Mouse (Mus musculus): ENCODE measurements at regions not wholly inside any gene's neighbourhood (a gene's known extent, or its start where the extent isn't known, plus 50 kb on each side); places are given as distances from the start of the nearest gene placed in this dataset.

DNA sequence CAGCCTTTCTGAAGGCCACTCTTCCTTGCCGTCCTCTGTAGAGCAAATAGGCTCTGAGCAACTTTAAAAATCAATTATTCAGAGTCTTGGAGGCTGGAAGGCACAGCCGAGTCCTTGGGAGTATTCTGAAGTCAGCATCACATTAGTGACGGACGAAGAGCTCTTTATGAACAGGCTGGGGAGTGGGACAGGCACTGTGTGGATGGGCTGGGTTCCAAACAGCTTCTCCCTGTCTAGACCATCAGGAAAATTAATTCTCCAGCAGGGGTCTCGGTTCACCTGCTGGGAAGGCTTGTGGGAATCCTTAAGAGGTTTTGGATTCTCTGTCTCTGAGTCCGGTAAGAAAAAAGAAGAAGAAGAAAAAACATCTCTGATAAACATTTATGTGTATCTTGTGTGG lies 110.9 kb downstream of the Gm9817 start:
- no peaks in the 10 kb centered on the region for H3K27me3 ChIP-seq
- H3K4me3 ChIP-seq (replicated peaks), result no peak overlapping the region
- no peak overlapping the region for H3K4me2 ChIP-seq
- WGBS, result 47% methylated on average over 6 of the region's 6 CpGs
- ATAC-seq (replicated peaks; ENCODE audit: low FRiP score), result no peak
- H3K27ac ChIP-seq, result no peak overlapping the region
- 0 out of 2 replicates have a peak, but pooled peaks cover 4% of the 10 kb centered on the region for H3K4me1 ChIP-seq
- H3K9me3 ChIP-seq (replicated peaks), result no peaks in the 10 kb centered on the region
- no peak overlapping the region for H3K9ac ChIP-seq
- no peaks in the 10 kb centered on the region for H3K36me3 ChIP-seq

DNA sequence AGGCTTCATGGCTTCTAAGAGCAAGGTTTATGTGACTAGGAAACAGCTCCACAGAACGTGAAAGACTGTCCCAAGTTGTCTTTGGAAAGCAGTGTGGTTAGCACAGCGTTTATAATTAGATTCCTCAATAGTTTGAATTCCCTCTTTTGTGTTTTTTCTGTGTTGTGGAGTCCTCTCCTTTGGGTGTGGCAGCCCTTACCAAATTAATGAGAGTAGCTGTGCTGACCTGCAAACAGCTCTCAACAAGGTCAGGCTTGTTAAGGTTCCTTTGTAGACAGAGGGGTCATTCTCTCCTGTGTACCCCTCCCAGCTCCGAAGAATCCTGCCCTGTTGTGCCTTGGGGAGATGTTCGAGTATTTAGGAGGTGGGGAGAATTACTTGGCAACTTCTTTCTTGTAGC lies 111.7 kb downstream of the Gm9817 start:
- Histone ChIP-seq H3K36me3 (no peaks in the 10 kb centered on the region), H3K9ac (no peak overlapping the region), H3K4me3 (replicated peaks) (no peak overlapping the region), H3K4me2 (no peak overlapping the region), H3K27ac (no peak overlapping the region), H3K9me3 (replicated peaks) (no peaks in the 10 kb centered on the region), H3K4me1 (0 out of 2 replicates have a peak, but pooled peaks cover 4% of the 10 kb centered on the region), H3K27me3 (no peaks in the 10 kb centered on the region)
- WGBS, result 77% methylated on average over 4 of the region's 4 CpGs
- ATAC-seq (replicated peaks; ENCODE audit: low FRiP score), result no peak

DNA sequence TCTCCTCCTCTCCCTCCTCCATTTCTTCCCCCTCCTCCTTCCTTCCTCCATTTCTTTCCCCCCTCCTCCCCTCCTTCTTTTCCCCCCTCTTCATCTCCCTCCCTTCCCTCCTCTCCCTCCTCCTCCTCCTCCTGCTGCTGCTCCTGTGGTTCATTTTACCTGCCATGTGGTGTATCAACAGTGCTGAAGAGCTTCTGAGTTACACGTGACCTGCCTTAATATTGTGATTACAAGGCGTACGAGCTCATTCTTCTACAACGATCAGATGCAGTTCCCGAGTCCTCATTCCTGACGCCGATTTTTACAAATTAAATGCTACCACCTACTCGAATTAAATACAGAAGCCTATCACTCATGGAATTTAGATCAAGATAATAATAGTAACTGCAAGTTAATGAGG lies 113.6 kb downstream of the Gm9817 start:
- no peaks in the 10 kb centered on the region for H3K36me3 ChIP-seq
- no peak overlapping the region for H3K27ac ChIP-seq
- no peak overlapping the region for H3K4me2 ChIP-seq
- 59% methylated on average over 8 of the region's 8 CpGs for WGBS
- H3K9ac ChIP-seq, result no peak overlapping the region
- no peak for ATAC-seq (replicated peaks; ENCODE audit: low FRiP score)
- no peaks in the 10 kb centered on the region for H3K9me3 ChIP-seq (replicated peaks)
- H3K4me3 ChIP-seq (replicated peaks), result no peak overlapping the region
- no peaks in the 10 kb centered on the region for H3K27me3 ChIP-seq
- H3K4me1 ChIP-seq, result no peaks in the 10 kb centered on the region

DNA sequence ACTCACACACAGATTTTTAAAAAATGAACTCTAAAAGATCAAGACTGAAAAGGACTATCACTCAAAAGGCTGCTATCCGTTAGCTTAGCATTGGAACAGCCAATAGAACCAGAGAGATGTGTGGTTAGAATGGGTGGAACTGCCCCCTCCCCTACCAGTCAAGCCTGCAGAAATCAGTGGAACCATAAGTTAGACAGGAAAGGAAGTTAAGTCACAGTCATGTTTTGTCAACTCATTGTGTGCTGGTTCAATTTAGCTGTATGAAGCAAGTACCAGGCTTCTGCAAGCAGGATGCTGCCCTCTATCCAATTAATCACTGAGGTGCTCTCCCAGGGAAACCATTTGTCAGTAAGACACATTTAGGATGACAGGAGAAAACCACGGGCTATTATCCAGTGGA lies 117.1 kb downstream of the Gm9817 start:
- H3K4me1 ChIP-seq, result 0 out of 2 replicates have a peak, but pooled peaks cover 1% of the 10 kb centered on the region
- no peak for ATAC-seq (replicated peaks; ENCODE audit: low FRiP score)
- no peak overlapping the region for H3K9ac ChIP-seq
- WGBS, result 47% methylated on average over 2 of the region's 2 CpGs
- no peaks in the 10 kb centered on the region for H3K9me3 ChIP-seq (replicated peaks)
- H3K27me3 ChIP-seq, result no peaks in the 10 kb centered on the region
- H3K36me3 ChIP-seq, result no peaks in the 10 kb centered on the region
- H3K27ac ChIP-seq, result no peak overlapping the region
- H3K4me3 ChIP-seq (replicated peaks), result no peak overlapping the region
- no peak overlapping the region for H3K4me2 ChIP-seq

DNA sequence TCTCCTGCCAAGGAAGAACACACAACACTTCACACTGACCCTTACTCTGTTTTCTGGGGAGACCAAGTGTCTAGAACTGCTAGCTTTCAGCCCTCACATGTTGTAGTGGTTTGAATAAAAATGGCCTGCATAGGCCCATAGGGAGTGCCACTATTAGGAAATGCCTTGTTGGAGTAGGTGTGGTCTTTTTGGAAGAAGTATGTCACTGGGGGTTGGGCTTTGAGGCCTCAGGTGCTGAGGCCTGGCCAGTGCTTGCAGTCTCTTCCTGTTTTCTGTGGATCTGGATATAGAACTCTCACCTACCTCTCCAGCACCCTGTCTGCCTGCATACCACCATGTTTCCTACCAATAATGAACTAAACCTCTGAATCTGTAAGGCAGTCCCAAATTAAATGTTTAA lies 117.9 kb downstream of the Gm9817 start:
- Histone ChIP-seq H3K4me3 (replicated peaks) (no peak overlapping the region), H3K27ac (no peak overlapping the region), H3K9ac (no peak overlapping the region), H3K27me3 (no peaks in the 10 kb centered on the region), H3K4me1 (0 out of 2 replicates have a peak, but pooled peaks cover 4% of the 10 kb centered on the region), H3K9me3 (replicated peaks) (no peaks in the 10 kb centered on the region), H3K4me2 (no peak overlapping the region), H3K36me3 (no peaks in the 10 kb centered on the region)
- ATAC-seq (replicated peaks; ENCODE audit: low FRiP score), result no peak

DNA sequence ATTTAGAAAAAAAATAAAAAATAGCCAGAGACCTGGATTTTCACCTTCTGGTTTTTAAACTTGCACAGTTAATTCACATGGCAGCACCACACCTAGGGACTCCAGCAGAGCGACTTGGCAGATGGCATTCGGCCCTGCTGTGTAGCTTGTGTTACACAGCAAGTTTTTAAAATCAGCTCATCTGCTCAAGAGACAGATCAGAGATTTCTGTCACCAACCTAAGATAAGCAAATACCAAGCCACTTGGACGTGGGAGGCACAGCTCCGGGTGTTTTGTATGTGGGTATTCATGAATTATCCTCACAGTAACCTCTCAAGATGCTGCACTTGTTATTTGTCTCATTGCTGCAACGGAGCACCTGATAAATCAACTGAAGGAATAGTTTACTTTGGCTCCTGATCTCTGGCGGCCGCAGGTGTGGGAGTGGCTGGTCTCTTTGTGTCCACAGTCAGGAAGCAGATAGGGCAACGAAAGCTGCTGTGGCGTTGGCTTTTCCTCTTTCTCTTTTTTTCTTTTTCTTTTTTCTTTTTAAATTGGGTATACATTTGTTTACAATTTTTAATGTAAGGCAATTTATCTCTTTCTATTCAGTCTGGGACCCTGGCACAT lies 122.1 kb downstream of the Gm9817 start:
- no peak for ATAC-seq (replicated peaks; ENCODE audit: low FRiP score)
- H3K36me3 ChIP-seq, result no peaks in the 10 kb centered on the region
- H3K4me2 ChIP-seq, result no peak overlapping the region
- no peaks in the 10 kb centered on the region for H3K9me3 ChIP-seq (replicated peaks)
- no peak overlapping the region for H3K27ac ChIP-seq
- 0 out of 2 replicates have a peak, but pooled peaks cover 4% of the 10 kb centered on the region for H3K4me1 ChIP-seq
- no peaks in the 10 kb centered on the region for H3K27me3 ChIP-seq
- 32% methylated on average over 9 of the region's 9 CpGs for WGBS
- no peak overlapping the region for H3K9ac ChIP-seq
- no peak overlapping the region for H3K4me3 ChIP-seq (replicated peaks)

DNA sequence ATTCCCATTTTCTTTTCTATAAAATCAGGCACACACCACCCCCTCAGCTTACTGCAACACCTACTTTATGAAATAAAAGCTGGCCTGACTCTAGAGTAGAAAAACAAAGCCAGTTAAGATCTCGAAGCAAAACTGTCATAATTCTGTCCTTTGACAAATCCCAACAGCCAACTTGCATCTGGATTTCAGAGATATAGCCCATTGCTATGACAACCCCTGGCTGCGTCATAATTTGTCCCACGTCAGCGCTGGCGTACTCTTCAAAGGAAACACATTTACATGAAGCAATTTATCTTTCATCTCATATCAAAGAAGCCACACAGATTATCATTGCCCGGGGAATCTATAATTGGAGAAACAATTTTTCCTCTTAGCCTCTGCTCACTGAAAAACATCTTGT lies 126.4 kb downstream of the Gm9817 start:
- Histone ChIP-seq H3K36me3 (no peaks in the 10 kb centered on the region), H3K27ac (no peak overlapping the region), H3K9me3 (replicated peaks) (no peaks in the 10 kb centered on the region), H3K4me1 (0 out of 2 replicates have a peak, but pooled peaks cover 4% of the 10 kb centered on the region), H3K27me3 (no peaks in the 10 kb centered on the region), H3K9ac (no peak overlapping the region), H3K4me2 (no peak overlapping the region), H3K4me3 (replicated peaks) (no peak overlapping the region)
- WGBS, result 68% methylated on average over 6 of the region's 6 CpGs
- no peak for ATAC-seq (replicated peaks; ENCODE audit: low FRiP score)

DNA sequence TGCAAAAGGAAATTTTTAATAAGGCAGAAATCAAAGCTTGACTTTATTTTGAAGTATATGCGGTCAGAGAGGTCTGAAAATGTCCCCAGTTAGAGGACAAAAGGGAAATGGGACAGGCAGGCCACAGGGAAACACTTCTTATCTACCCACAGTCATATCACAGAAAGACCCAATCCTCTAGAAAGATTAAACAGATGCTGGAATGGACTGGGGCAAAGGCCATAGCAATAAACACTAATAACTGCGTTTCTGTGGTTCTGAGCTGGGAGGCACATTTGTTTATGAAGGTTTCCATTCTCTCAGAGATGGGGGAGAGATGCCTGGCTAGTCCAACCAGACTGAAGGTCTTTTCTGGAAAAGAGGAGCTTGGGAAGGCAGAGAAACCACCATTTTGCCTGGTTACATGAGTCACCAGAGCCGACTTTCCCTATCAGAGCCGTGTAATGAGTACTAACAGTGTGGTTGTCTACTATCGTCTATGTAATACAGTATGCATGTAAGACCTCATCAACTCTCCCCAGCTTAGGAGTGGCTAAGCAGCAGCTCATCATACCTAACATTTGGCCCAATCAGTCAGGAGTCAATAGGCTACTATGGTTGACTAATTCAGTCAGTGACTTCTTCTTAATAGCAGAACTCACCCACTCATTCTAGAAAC lies 130.2 kb downstream of the Gm9817 start:
- ATAC-seq (replicated peaks; ENCODE audit: low FRiP score), result no peak

DNA sequence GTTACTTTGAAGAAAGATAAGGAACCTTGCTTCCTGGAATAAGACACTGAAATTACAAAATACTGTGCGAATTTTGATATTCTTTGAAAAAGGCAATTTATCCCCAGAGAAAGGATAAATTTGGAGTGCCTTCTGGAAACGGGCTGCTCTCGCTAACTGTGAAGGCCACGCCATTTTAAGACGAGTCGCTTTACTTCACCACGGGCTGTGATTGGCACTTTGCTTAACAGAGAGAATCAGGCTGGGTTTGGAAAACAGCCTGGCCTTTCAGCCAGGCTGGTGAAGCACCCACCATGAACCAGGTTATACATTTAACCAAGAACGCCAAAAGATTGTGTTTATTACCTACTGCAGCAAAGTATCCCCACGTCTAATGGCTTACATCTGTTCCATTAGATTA lies 132.7 kb downstream of the Gm9817 start:
- Histone ChIP-seq H3K27ac (no peak overlapping the region), H3K27me3 (no peaks in the 10 kb centered on the region), H3K4me2 (no peak overlapping the region), H3K9me3 (replicated peaks) (no peaks in the 10 kb centered on the region), H3K9ac (no peak overlapping the region), H3K36me3 (no peaks in the 10 kb centered on the region), H3K4me3 (replicated peaks) (no peak overlapping the region), H3K4me1 (no peaks in the 10 kb centered on the region)
- no peak for ATAC-seq (replicated peaks; ENCODE audit: low FRiP score)
- 75% methylated on average over 9 of the region's 9 CpGs for WGBS

More for the DNA sequence above, 130.2 kb downstream of the Gm9817 start:
- WGBS, result 83% methylated on average over 5 of the region's 5 CpGs
- no peaks in the 10 kb centered on the region for H3K27me3 ChIP-seq
- no peaks in the 10 kb centered on the region for H3K9me3 ChIP-seq (replicated peaks)
- H3K4me3 ChIP-seq (replicated peaks), result no peak overlapping the region
- no peak overlapping the region for H3K27ac ChIP-seq
- H3K9ac ChIP-seq, result no peak overlapping the region
- no peaks in the 10 kb centered on the region for H3K36me3 ChIP-seq
- no peaks in the 10 kb centered on the region for H3K4me1 ChIP-seq
- no peak overlapping the region for H3K4me2 ChIP-seq

DNA sequence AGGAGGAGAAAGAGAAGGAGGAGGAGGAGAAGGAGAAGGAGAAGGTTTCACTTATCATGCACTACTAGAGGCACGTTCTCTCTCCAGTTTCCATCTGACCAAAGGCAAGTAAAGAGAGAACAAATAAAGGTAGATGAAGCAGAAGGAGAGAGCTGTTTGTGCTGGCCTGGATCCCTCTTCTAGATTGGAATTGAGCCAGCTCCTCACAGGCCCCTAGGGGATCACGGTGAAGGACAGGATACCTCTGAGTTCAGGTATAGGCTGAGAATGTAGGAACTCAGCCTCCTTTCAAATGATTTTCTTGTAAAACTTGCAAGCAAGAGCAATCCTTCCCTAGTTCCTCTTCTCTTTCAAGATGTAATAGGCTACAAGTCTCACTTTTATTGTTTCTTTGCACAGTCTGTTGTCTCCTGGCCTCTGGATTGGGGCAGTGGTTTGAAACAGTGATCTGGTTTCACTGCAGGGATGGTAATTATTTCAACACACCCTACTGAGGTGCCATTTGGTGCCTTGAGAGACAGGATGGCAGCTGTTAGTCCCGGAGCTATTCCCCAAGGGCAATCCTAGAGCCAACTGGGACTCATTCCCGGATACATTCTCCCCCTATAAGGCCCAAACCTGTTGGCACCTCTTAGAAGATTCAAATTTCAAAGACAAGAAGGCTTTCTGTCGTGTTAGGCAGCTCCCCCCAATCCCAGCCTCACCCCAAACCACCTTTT lies 134.8 kb downstream of the Gm9817 start:
- Histone ChIP-seq H3K27ac (no peak overlapping the region), H3K4me3 (replicated peaks) (no peak overlapping the region), H3K36me3 (no peaks in the 10 kb centered on the region), H3K9ac (no peak overlapping the region), H3K4me1 (no peaks in the 10 kb centered on the region), H3K4me2 (no peak overlapping the region), H3K27me3 (no peaks in the 10 kb centered on the region), H3K9me3 (replicated peaks) (no peaks in the 10 kb centered on the region)
- ATAC-seq (replicated peaks; ENCODE audit: low FRiP score), result no peak
- WGBS, result 25% methylated on average over 5 of the region's 5 CpGs

DNA sequence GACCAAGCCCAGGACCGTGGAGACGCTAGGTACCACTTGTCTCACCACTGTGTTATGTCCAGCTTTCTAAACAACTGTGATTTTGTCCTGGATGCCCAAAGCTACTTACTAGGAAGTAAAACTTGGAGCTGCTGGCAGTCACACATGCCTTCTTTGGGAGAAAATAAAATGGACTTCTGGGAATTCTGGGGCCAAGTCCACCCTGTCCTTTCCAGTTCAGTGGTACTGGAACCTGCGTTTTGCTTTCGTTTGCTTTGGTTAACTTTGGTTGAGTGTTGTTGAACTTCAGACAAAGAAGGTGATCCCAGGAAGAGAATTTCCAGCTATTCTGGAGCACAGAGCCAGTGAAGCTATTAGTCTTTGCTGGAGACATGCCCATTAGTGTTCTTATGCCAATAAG lies 139.8 kb downstream of the Gm9817 start:
- Histone ChIP-seq H3K4me2 (no peak overlapping the region), H3K4me3 (replicated peaks) (no peak overlapping the region), H3K9ac (no peak overlapping the region), H3K36me3 (no peaks in the 10 kb centered on the region), H3K27ac (no peak overlapping the region), H3K27me3 (no peaks in the 10 kb centered on the region), H3K9me3 (replicated peaks) (no peaks in the 10 kb centered on the region), H3K4me1 (no peaks in the 10 kb centered on the region)
- 91% methylated on average over 4 of the region's 4 CpGs for WGBS
- ATAC-seq (replicated peaks; ENCODE audit: low FRiP score), result no peak

DNA sequence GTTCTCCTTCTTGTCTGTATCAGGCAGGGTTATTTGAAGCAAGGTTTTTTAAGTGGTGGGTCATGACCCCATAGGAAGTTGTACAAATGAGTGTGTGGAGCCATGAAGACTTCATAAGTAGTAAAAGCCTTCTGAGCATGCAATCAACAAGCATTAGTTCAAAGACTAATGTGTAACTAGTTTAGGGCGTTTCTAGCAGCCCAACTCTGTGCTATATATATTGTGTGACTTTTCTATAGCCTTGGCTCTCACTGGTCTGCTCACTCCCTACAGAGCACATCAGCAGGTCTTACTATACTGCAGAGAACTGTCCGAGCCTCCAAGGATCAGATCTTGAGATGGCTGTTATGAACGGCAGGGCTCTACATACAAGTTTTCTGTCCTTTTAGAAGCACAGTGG lies 141.2 kb downstream of the Gm9817 start:
- Histone ChIP-seq H3K27me3 (no peaks in the 10 kb centered on the region), H3K9me3 (replicated peaks) (no peaks in the 10 kb centered on the region), H3K4me1 (no peaks in the 10 kb centered on the region), H3K4me2 (no peak overlapping the region), H3K4me3 (replicated peaks) (no peak overlapping the region), H3K9ac (no peak overlapping the region), H3K27ac (no peak overlapping the region), H3K36me3 (no peaks in the 10 kb centered on the region)
- WGBS, result 61% methylated on average over 3 of the region's 3 CpGs
- ATAC-seq (replicated peaks; ENCODE audit: low FRiP score), result no peak
